Mouse (Mus musculus): Measurements from ENCODE around the gene Entpd4b. TPM values are rescaled to one million over a fixed set of nuclear protein-coding genes. Genes with fewer than 3 reads are reported as not detected.

Entpd4b gene
- 6.0 and 8.3 TPM in 2 replicates for polyA plus RNA-seq (2012; rRNA removed)

GRCm38 (mm10) chr14:69555110-69555831, at the start of gene Entpd4b:
Gene Entpd4b, plus strand, starts transcription at chr14:69555424.

DNA sequence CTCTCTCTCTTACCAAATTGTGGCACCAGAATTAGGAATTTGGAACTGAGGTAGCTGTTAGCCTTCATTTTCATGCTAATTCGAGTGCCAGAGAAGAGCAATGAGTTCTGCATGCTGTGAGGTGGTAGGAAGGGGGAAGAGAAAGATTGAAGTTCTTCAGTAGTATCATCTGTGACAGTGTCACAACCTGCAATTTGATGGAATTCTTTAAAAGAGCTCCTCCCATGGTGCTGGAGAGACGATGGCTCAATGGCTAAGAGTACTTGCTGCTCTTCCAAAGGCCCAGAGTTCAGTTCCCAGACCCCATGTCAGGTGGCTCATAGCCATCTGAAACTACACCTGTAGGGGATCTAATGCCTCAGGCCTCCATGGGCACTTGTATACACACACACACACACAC, 42.8 kb upstream of the Entpd4b start, which contains the start of gene Gm27179:
TSS of gene Gm27179 (minus strand) at position 101 of the 400 bp plus-strand sequence.

Other genes starting within 250 kb of the Entpd4b start
- 0.16 and 3.2 TPM in 2 replicates for gene Gm16867, start 52.1 kb upstream of the Entpd4b start, polyA plus RNA-seq (2012; rRNA removed)
- gene Gm27179, start 42.9 kb upstream of the Entpd4b start, polyA plus RNA-seq (2012; rRNA removed): not detected in 2 replicates

All from central nervous system, embryonic 11.5 days (tissue).